Mouse (Mus musculus): Measurements from ENCODE around the gene Gja5.
"Not testable (repeated sequence)": the region's sequence is repeated elsewhere in the genome, so short reads cannot be mapped to it uniquely, and the experiment has no call there.

Gene Gja5

DNA sequence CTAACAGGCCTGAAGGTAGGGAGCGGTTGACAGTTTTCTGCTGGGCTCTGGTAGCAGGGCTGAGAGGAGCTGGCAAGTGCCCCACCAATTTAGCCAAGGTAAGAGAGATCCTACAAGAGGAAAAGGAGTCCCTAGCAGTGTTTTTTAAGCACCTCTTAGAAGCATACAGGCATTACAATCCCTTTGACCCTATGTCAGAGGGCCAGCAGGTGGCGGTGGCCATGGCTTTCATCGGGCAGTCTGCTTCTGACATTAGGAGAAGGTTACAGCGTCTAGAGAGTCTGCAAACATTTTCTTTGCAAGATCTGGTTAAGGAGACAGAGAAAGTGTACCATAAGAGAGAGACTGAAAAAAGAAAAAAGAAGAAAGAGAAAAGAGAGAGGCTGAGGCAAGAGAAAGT lies 183.8 kb downstream of the Gja5 start:
- in situ Hi-C loops (cut with MboI; ENCODE audit: low sequenced_read_pairs) = loop anchor here (25.0 kb wide), 1 partner anchor 249 kb away; no protein-coding TSS in a partner anchor

DNA sequence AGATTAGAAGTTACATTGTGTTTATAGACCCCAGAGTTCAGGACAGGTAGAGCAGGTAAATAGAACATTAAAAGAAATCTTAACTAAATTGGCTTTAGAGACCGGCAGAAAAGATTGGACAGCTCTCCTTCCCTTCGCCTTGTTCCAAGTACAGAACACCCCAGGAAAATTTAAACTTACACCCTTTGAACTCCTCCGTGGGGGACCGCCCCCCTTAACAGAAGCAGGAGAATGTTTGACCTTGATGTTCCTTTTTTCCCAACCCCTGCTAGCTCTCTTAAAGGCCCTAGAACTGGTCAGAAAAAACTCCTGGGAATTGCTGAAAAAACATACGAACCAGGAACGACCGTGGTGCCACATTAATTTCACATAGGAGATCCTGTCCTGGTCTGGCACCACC lies 187.5 kb downstream of the Gja5 start:
- in situ Hi-C loops (cut with MboI; ENCODE audit: low sequenced_read_pairs) = loop anchor here (25.0 kb wide), 1 partner anchor 245 kb away; no protein-coding TSS in a partner anchor

DNA sequence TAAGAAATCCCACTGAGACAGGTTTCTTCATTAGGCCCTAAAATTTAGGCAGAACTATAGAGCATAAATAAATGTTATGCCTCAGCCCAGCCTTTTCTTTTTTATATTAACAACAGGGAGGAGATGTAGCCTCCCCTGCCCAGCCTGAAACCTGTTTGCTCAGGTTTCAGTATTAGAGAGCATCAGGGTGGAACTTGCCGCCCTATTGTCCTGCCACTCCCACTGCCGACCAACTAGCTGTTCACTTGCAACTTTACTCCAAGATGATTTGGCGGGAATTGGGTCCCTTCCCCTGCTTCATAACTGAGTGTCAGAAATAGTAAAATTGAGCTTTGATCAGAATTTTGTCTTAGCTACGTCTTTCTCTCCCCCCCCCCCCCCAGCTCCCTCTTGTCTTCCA lies 192.2 kb downstream of the Gja5 start:
- in situ Hi-C loops (cut with MboI; ENCODE audit: low sequenced_read_pairs) = loop anchor here (25.0 kb wide), 1 partner anchor 241 kb away; no protein-coding TSS in a partner anchor

DNA sequence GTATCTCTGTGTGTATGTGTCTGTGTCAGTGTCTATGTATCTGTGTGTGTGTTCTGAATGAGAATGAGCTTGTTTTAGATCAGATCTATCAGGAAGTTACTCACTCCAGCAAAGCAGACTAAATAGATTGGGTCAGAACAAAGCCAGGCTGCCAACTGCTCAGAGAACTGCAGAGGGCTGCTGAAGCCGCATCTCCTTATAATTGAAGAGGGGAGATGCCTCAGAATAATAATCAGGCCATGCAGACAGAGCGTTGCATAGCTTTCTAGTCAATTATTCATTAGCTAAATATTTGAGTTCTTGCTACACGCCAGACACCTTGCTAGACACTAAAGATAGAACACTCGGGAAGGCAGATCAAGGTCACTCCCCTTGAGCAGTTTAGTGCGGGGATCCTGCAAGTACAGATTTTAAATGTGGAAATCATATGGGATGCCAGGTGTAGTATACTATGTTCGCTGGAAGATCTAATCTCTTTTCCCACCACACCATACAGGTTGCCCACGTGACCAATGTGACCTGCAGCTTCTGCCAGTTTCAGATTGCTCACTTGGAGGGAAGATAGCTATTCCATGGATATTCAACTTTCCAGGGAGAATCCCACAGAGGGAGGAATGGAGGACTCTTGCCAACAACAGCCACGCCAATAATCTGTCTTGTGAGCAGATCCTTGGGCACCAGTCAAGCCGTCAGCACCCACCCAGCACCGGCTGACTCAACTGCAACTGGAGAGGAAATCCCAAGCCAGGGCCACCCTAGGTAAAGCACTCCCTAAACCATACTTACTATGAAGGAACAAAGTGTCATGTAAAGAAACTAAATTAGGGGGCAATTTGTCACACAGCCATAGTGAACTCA lies 196.5 kb downstream of the Gja5 start:
- in situ Hi-C loops (cut with MboI; ENCODE audit: low sequenced_read_pairs) = no loop called here

DNA sequence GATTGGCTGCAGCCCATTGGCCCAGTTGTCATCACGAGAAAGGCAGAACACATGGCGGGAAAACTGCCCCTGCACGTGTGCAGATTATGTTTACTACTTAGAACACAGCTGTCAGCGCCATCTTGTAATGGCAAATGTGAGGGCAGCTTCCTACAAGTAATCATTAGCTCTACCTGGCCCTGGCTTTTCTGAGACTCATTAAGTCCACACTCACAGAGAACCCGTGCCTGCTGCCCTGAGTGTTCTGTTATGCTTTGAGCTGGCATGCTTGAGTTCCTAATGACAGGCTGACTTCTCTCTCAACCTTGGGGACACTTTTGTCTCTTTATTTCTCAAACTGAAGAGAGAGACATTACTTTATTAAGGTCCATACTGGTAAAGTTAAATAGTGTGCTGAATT lies 199.5 kb downstream of the Gja5 start:
- in situ Hi-C loops (cut with MboI; ENCODE audit: low sequenced_read_pairs) = not testable (repeated sequence)

DNA sequence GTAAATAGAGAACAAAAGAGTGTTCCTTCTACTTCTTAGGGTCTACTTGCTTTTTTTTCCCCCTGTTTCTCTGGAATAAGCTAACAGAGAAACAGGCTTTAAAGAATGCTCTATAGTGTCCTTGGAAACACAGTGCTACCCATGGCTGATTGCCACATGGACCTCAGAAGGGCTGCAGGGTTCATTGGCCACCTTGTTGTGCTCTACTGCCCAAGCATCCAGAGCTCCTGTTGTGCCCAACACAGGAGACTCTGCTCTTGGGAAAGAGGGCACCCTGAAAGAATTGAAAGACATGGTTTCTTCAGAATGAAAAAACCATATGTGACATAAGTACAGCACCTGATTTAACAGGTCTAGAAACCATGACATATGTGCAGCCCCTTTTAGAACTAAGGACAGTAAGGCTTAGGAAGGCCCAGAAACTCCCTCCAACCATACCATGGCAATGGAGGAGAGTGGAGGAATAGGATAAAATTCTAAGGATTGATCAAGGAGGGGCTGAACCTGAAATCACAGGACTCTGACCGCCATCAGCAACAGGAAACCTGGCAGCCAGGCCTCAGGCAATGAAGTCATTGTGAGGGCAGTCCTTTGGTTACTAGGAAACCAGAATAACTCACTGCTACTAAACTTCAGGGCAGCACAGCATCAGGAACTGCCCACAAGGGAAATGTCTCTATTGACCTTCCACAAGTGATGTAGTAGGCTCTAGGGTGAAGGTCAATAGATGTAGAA lies 200.4 kb downstream of the Gja5 start:
- in situ Hi-C loops (cut with MboI; ENCODE audit: low sequenced_read_pairs) = no loop called here

DNA sequence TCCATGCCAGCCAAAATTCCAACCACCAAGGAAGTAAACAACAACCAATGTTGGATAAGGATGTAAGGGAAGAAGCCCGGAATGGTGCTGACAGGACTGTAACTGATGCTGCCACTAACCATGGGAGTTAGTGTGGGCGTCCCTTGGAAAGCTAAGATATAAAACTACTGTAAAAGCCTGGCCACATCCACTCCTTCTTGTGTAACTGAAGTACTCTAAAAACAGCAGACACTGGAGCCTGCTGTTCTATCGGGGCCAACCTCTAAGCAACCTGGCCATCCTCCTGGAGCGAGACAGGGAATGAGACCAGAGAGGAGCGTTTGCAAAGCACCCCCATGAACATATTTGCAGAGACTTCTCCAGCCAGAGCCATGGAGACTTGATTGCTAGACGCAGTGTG lies 213.0 kb downstream of the Gja5 start:
- in situ Hi-C loops (cut with MboI; ENCODE audit: low sequenced_read_pairs) = no loop called here

DNA sequence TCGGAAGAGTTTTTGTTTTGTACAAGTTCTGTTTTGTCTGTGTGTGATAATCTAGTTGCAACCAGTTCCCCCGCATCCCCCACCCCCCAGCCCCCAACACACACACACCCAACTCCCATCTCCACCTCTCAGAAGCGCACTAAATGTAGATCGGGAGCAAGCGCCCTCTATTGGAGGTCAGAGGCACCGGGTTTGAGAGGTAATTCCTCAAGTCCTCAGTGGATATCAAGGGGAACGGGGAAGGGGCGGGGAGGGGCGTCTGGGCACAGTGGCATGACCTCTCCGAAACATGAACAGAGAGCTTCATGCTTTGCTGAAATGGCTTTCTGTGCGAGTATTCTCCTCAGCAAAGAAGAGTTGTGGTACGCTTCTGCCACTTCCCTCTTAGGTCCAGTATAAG lies 213.8 kb downstream of the Gja5 start:
- in situ Hi-C loops (cut with MboI; ENCODE audit: low sequenced_read_pairs) = no loop called here

DNA sequence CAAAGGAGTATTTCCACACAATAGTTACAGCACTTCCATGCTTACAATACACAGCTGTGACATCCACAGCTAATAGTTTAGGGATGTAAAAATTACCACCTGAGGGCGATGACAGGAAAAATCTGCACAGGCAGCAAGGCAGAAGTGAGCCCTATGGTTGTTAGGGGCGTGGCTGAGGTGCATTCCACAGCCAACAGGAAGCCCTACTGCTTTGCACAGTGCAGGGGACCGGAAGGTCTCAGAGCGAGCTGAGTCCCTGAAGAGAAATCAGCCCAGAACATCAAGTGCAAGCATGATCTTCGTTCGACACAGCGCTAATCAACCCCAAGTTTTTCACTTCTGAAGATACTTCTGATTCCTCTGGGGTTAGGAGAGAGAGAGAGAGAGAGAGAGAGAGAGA lies 219.7 kb downstream of the Gja5 start:
- in situ Hi-C loops (cut with MboI; ENCODE audit: low sequenced_read_pairs) = no loop called here

All from CH12F3 (cell line).